Mouse (Mus musculus): ENCODE data around the gene Rara. TPM values are rescaled to one million over a fixed set of nuclear protein-coding genes. Genes with fewer than 3 reads are reported as not detected.

Rara gene
- total and polyA plus RNA-seq, 3 experiments = 4.5 to 13.7 (median 12.1) TPM

GRCm38 (mm10) chr11:98952111-98952510 is 24.5 kb downstream of the Rara start:
- Histone ChIP-seq H3K9me3 (replicated peaks; ENCODE audit: low read length) (no peaks in the 10 kb centered on the region), H3K4me1 (ENCODE audit: control insufficient read depth in 1 of 2, insufficient read depth in 2 of 2) (peaks cover 31 to 80% of the 10 kb centered on the region in 2 experiments), H3K4me2 (ENCODE audit: insufficient read depth, low read depth, poor library complexity, severe bottlenecking) (no peak overlapping the region), H3K9ac (ENCODE audit: insufficient read depth, low read depth) (no peak overlapping the region), H3K4me3 (replicated peaks in 1 of 3; ENCODE audit: low read depth in 2 of 3, low read length in 2 of 3, poor library complexity in 1 of 3) (no peak overlapping the region), H3K36me3 (replicated peaks in 1 of 2; ENCODE audit: control insufficient read depth in 1 of 2, insufficient read depth in 1 of 2, low read length in 1 of 2) (peaks cover 10 to 47% of the 10 kb centered on the region in 2 experiments), H3K79me2 (replicated peaks; ENCODE audit: control insufficient read depth, extremely low read depth, insufficient read depth, poor library complexity, severe bottlenecking) (no peaks in the 10 kb centered on the region), H3K27ac (ENCODE audit: insufficient read depth, low read depth) (no peak overlapping the region), H3K27me3 (replicated peaks) (no peaks in the 10 kb centered on the region)
- no peak for DNase-seq (ENCODE audit: extremely low read depth)
- TF ChIP-seq EP300 (IDR thresholded peaks at IDR 0.05; ENCODE audit: low read length) = no peak
- in situ Hi-C loops (cut with MboI; ENCODE audit: low pct_ligation_motif_present, low pct_unique_long_range_greater_than_20kb, low sequenced_read_pairs) (no loop called here), dilution Hi-C loops (cut with MboI; ENCODE audit: extremely low pct_ligation_motif_present, extremely low pct_unique_long_range_greater_than_20kb, low sequenced_read_pairs) (no loop called here)

DNA sequence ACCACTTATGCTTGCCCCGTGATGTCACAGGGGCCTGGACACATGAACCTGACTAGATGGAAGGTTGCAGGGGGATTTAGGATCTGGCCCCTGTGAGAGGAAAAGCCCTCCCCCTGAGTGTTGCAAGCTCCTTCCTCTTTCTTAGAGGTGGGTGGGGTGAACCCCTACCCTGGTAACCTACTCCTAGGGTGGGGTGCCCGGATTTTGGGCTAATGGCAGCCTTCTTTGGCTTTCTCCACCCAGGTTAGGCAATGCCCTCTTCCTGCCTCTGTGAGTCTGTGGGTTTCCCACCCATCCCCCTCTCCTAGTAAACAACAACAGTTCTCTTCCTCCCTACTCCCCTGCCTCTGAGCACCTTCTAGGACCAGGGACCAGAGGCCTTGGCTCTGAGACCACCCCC is 25.1 kb downstream of the Rara start:
- Histone ChIP-seq H3K9me3 (replicated peaks; ENCODE audit: low read length) (no peaks in the 10 kb centered on the region), H3K4me3 (replicated peaks in 1 of 3; ENCODE audit: low read depth in 2 of 3, low read length in 2 of 3, poor library complexity in 1 of 3) (no peak overlapping the region), H3K4me2 (ENCODE audit: insufficient read depth, low read depth, poor library complexity, severe bottlenecking) (no peak overlapping the region), H3K79me2 (replicated peaks; ENCODE audit: control insufficient read depth, extremely low read depth, insufficient read depth, poor library complexity, severe bottlenecking) (no peaks in the 10 kb centered on the region), H3K27ac (ENCODE audit: insufficient read depth, low read depth) (no peak overlapping the region), H3K36me3 (replicated peaks in 1 of 2; ENCODE audit: control insufficient read depth in 1 of 2, insufficient read depth in 1 of 2, low read length in 1 of 2) (peaks cover 10 to 47% of the 10 kb centered on the region in 2 experiments), H3K4me1 (ENCODE audit: control insufficient read depth in 1 of 2, insufficient read depth in 2 of 2) (peaks cover 28 to 74% of the 10 kb centered on the region in 2 experiments), H3K27me3 (replicated peaks) (no peaks in the 10 kb centered on the region), H3K9ac (ENCODE audit: insufficient read depth, low read depth) (no peak overlapping the region)
- no peak for DNase-seq (ENCODE audit: extremely low read depth)
- in situ Hi-C loops (cut with MboI; ENCODE audit: low pct_ligation_motif_present, low pct_unique_long_range_greater_than_20kb, low sequenced_read_pairs) (no loop called here), dilution Hi-C loops (cut with MboI; ENCODE audit: extremely low pct_ligation_motif_present, extremely low pct_unique_long_range_greater_than_20kb, low sequenced_read_pairs) (no loop called here)
- TF ChIP-seq POLR2A (IDR thresholded peaks at IDR 0.05; ENCODE audit: low read depth, low read length) (no peak), USF1 (IDR thresholded peaks at IDR 0.05; ENCODE audit: low read depth, low read length) (no peak), JUND (conservative IDR thresholded peaks at IDR 0.05; ENCODE audit: low read depth, low read length) (no peak), MEF2A (IDR thresholded peaks at IDR 0.05; ENCODE audit: borderline replicate concordance, low read depth, low read length) (no peak), NRF1 (IDR thresholded peaks at IDR 0.05; ENCODE audit: low read depth, low read length) (no peak), ETS1 (conservative IDR thresholded peaks at IDR 0.05; ENCODE audit: low read depth, low read length) (no peak), SIN3A (IDR thresholded peaks at IDR 0.05; ENCODE audit: low read length) (no peak), MAZ (IDR thresholded peaks at IDR 0.05; ENCODE audit: low read depth, low read length) (no peak), EP300 (IDR thresholded peaks at IDR 0.05; ENCODE audit: low read length) (no peak), ZC3H11A (IDR thresholded peaks at IDR 0.05; ENCODE audit: low read depth, low read length) (no peak), JUN (IDR thresholded peaks at IDR 0.05; ENCODE audit: insufficient read depth, low read depth, low read length) (no peak)

- Histone ChIP-seq H3K36me3 (replicated peaks in 1 of 2; ENCODE audit: control insufficient read depth in 1 of 2, insufficient read depth in 1 of 2, low read length in 1 of 2) (peaks cover 10 to 50% of the 10 kb centered on the region in 2 experiments), H3K27ac (ENCODE audit: insufficient read depth, low read depth) (no peak overlapping the region), H3K27me3 (replicated peaks) (no peaks in the 10 kb centered on the region), H3K9me3 (replicated peaks; ENCODE audit: low read length) (no peaks in the 10 kb centered on the region), H3K4me1 (ENCODE audit: control insufficient read depth in 1 of 2, insufficient read depth in 2 of 2) (peaks cover 23 to 68% of the 10 kb centered on the region in 2 experiments), H3K4me2 (ENCODE audit: insufficient read depth, low read depth, poor library complexity, severe bottlenecking) (no peak overlapping the region), H3K4me3 (replicated peaks in 1 of 3; ENCODE audit: low read depth in 2 of 3, low read length in 2 of 3, poor library complexity in 1 of 3) (no peak overlapping the region), H3K79me2 (replicated peaks; ENCODE audit: control insufficient read depth, extremely low read depth, insufficient read depth, poor library complexity, severe bottlenecking) (no peaks in the 10 kb centered on the region), H3K9ac (ENCODE audit: insufficient read depth, low read depth) (no peak overlapping the region)
- dilution Hi-C loops (cut with MboI; ENCODE audit: extremely low pct_ligation_motif_present, extremely low pct_unique_long_range_greater_than_20kb, low sequenced_read_pairs) = no loop called here
- DNase-seq (ENCODE audit: extremely low read depth) = no peak
- in situ Hi-C loops (cut with MboI; ENCODE audit: low pct_ligation_motif_present, low pct_unique_long_range_greater_than_20kb, low sequenced_read_pairs) = no loop called here
- TF ChIP-seq E2F4 (IDR thresholded peaks at IDR 0.05; ENCODE audit: insufficient replicate concordance, low read depth, low read length) = no peak
- no peak for TF ChIP-seq ELF1 (IDR thresholded peaks at IDR 0.05; ENCODE audit: low read depth, low read length)
- no peak for TF ChIP-seq MAZ (IDR thresholded peaks at IDR 0.05; ENCODE audit: low read depth, low read length)
- no peak for TF ChIP-seq CHD2 (IDR thresholded peaks at IDR 0.05; ENCODE audit: low read length)
- TF ChIP-seq PAX5 (IDR thresholded peaks at IDR 0.05; ENCODE audit: low read length) = no peak
These were observed 25.7 kb downstream of the Rara start for GRCm38 (mm10) chr11:98953361-98953760.

Measured in CH12.LX (cell line).